Mouse (Mus musculus) c-Kit-positive CD71-positive TER-119-positive erythroid progenitor cells, embryonic 14.5 days (primary cell): Measurements from ENCODE around the gene Unc119b.
"Not testable (repeated sequence)": the region's sequence is repeated elsewhere in the genome, so short reads cannot be mapped to it uniquely, and the experiment has no call there.

ENCODE experiments used
- DNase-seq: peaks from one replicate; pipeline ENCODE4 v3.0.0-alpha.2; 2013; ENCODE audit warnings: low spot score

Gene Unc119b

DNA sequence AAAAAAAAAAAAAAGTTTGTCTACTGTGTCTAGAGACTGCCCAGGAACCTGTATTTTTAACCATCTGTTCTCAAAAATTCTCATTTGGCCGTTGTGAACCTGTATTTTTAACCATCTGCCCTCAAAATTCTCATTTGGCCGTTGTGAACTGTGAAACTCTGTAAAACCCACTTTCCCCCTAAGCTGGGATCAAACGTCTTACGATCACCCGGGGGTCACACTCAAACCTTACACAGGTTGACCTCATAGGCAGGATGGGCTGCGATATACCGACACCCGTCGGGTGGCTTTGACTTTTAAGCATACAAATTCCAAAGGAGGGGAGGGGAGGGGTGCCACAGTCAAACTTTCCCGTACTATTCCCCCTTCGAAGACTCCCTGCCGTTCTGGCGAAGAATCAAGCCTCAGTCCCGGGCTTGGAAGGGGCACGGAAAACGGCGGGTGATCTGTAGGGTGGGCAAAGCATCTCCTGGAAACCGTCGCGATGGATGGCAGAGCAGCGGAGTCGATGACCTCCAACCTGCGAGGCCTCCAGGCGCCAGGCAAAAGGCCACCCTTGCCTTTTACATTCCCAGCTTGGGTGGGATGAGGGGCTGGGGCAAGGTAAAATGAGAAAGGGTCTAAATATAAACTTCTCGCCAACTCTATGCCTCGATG is 22.3 kb upstream of the Unc119b start:
- DNase-seq: no peak

DNA sequence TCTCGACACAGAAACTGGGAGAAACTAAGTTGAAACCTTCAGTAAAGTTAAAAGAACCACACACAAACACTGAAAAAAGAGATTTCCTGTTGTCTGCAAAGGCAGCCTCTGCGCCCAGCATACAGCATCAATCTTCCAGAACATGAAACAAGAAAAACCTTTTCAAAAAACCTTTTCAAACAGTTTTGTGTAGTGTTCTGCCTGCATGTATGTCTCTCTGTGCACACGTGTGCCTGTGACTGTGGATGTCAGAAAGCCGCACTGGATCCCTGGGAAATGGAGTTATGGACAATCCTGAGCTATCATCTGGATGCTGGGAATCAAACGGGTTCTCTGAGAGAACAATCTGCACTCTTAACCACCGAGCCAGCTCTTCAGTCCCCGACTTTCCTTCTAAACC is 21.6 kb upstream of the Unc119b start:
- no peak for DNase-seq

- no peak for DNase-seq
These were observed 21.1 kb upstream of the Unc119b start for GRCm38 (mm10) chr5:115155831-115156230.

DNA sequence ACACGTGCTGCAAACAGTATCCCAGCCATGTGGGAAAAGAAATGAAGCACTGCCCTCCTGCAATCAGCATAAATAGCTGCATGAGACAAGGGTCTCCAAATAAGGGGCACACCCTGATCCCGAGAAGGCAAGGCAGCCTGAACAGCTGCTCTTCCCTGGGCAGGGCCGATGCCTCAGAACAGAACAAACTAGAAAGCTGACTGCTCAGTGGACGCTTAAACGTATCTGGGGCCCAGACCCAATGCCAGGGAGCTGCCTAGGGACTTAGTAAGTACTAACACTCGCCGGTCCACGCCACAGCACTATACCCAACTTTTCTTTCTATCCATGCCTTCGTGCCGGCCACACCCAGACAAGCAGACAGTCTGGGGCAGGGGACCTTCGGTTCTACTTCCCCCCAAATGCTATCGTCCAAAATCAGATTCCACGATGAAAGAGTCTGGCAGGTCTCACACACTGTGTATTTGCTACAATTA is 20.4 kb upstream of the Unc119b start:
- no peak for DNase-seq

DNA sequence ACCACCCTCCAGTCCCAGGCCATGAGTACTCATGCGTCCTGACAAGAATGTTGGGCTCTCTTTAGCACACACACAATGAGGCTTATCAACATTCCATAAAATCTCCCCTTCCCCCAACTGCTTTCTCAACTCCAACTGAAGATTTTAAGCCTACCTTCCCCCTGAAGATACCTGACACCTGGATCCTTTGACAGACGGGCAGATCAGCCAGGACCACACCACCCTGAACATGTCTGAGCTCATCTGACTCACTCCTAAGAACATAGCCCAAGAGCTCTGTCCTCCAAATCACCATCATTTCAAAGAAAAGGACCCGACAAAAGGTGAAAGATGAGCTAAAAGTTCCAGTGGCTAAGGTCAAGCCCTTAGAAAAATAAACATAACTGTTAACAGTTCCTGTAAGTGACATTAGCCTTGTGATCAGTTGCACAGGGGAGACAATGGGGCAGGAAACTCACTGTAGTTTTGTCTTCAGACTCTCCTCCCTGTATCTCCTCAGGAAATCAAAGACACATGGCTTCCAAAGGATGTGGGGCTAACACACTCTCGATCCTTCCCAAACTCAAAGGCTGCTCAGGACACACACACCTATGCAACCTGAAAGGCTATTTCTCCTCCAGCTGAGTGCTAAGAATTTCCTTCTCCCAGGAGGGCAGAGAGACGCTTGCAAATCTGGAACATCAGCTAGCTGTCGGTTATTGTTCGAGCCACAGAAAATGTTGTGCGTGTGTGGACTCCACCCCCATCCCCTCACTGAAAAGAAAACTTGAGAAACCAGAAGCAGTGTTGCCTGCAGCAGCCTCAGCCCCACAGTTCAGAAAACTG is 17.6 kb upstream of the Unc119b start:
- no peak for DNase-seq

GRCm38 (mm10) chr5:115151457-115151856 is 16.7 kb upstream of the Unc119b start:
- no peak for DNase-seq

DNA sequence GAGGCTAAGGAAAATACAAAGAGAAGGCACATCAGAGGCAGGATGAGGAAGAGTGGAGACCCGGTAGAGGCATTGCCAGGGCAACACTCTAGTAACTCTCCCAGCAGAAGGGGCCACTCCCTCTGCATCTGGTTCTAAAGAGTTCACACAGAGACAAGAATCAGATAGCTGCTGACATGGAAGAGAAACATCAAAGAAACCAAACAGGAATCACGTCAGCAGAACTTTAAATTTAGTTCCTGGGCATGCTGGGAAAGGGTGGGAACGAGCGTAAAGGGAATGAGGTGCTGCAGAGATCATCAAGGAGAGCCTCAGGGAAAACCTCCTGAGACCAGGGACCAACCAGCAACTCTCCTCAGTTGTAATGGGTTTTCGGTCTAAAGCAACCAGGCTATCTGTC is 16.2 kb upstream of the Unc119b start:
- no peak for DNase-seq

DNA sequence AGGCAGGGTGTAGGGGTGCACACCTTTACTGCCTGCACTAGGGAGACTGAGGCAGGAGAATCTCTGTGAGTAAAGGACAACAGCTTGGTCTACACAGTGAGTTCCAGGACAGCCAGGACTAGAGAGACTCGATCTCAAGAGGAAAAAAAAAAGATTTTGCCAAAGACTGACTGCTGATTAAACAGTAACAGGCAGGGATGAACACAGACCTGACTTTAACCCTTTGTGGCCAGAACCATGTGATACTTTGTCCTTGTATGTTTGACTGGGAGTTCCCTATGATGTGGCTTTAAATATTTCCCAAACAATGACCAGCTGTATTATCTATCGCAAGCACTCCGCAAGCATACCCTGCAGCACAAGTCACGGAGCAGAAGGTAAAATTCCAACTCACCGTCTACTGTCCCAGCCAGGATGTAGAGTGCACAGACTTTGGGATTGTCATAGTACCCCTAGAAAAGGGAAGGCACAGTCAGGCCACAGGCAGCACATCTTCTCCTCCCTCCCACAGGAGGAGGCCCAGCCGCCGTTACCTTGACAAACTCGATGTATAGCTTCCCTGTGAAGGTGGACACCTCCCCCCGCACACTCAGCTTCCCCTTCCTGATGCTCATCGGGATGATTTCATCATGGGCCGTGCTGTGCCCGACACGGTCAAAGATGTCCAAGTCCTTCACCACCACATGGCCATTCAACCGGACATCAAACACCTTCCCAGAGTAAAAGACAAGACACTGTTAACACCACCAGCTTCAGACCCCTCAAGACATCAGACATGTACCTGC is 15.1 kb upstream of the Unc119b start:
- no peak for DNase-seq

DNA sequence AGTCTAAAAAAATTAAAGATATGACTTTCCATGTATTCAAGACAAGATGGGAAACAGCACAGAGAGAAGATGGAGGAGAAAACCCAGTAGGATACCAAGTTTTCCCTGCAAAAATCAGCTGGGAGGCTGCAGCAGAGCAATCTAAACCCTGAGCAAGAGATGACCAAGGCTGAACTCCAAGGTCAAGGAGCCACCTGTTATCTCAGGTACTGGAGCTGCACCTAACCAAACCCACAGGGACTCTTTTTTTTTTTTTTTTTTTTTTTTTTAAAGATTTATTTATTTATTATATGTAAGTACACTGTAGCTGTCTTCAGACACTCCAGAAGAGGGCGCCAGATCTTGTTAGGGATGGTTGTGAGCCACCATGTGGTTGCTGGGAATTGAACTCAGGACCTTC is 14.1 kb upstream of the Unc119b start:
- not testable (repeated sequence) for DNase-seq

DNA sequence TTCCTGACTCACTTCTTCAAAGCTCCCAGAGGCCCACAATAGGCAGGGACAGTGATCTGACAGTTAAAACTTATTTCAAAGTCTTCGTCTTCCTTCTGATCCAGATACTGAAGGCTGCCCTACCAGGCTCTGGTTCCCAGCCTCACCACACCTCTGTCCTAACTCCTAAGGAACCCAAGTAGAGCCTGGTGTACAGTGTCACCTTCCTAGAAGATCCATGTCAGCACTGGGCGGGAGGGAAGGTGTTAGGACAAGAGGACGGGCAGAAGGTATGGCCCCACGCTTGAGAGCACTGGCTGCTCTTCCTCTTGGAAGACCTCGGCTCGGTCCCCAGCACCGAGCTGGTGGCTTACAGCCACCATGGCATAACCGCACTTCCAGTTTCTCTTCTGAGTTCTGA is 13.6 kb upstream of the Unc119b start:
- DNase-seq: no peak

DNA sequence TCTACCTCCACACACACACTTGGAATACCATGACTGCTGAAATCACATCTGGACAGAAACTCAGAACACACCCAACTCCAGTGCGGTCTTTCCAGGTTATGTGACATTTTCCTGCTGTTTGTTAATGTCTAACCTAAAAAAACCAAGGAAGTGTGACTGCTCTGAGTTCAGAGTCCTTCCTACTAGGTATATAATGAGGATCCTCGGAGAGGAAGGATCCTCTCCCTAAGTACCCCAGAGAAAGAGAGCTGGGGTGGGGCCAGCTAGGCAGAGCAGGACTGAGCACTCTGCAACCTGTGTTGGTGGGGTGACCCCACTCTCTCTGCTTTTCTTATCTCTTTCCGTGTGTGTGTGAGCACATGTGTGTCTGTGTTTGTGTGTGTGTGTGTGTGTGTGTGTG is 12.6 kb upstream of the Unc119b start:
- no peak for DNase-seq

DNA sequence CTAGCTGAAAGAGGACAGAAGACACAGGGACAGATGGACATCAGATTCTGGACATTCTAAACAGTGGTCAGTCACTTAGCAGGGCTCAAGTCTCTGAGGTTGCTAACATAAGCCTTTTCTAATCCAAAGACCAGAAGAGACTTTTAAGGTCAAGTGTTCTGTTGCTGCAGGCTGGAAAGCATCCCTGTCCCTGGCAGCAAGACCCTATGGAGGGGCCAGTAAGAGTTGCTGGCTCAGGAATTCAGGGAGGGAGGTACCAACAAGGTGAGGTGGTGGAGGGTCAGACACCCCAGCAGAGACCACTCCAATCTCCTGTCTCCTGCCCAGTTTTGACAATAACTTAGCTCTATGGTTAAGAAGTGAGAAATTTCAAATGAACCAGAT is 12.0 kb upstream of the Unc119b start:
- DNase-seq: no peak

DNA sequence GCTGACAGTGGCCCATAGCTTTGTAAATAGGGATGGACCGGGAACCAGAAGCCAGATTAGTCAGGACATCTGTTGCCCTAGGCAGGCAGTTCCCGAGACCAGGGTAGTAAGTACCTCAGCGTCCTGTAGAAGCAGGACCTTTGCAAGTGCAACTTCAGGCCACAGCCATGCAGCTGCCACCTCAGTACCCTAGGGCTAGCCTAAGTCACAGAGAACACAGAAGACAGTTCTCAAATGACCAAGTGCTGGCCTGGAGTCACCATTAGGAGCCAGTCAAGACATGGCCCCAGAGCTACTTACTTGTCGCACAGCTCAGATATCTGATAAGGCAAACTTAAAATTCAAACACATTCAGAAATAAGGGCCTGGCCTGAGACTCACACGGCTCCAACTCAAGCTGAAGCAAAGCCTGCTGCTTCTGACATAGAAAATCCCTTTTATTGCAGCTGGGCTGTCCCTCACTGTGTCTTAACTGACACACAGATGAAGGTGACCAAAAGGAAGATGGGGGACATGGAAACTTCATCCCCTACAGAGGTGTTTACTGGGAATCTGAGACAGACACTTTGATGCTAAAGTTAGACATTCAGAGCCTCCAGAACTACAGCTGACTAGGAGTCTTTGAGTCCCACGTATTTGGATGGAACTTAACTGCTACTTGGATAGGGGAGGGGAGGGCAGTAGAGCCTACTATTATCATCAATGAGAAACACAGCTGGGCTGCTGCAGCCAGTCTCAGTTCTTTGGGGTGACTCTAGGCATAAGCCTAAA is 11.4 kb upstream of the Unc119b start:
- no peak for DNase-seq

- DNase-seq: no peak
These were observed 10.6 kb upstream of the Unc119b start for GRCm38 (mm10) chr5:115145253-115145968.

GRCm38 (mm10) chr5:115144471-115144870 is 9.7 kb upstream of the Unc119b start:
- DNase-seq: no peak

DNA sequence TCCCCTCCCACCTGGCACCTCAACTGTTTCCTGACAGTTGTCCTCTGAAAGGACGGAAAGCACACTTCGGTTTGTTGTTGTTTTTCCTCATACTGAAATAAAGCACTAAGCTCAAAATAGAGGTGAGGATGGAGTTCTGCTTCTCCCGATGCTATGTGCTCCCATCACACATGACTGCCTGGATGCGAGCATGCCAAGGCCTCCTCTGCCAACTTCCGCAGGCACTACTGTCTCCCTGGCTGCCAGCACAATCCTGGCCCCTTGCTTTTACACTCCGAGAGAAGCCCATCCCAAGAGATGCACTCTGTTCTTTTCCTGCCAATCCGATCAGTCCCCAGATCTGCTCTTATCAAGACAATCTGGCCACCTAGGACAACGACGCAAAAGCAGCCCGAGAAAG is 8.8 kb upstream of the Unc119b start:
- DNase-seq: no peak

DNA sequence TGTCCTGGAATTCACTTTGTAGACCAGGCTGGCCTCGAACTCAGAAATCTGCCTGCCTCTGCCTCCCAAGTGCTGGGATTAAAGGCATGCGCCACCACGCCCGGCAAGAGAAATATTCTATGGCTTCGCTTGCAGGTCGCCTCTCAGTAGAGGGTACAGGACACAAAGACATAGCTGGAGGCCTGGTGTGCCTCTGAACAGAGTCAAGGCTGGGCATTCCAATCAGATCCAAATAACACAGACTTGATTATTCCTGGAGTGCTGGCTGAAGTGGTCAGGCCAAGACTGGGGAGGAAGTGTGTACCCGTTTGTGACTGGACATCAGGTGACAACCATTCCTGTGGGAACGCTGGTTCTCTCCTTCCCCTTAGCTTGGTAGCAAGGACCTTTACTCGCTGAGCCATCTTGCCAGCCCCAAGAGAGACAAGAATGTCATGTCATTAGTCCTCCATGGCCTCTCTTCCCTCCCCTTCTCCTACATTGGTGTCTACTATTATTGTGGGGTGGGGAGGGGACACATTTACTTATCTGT is 7.5 kb upstream of the Unc119b start:
- DNase-seq: no peak

- no peak for DNase-seq
These were observed 6.0 kb upstream of the Unc119b start for GRCm38 (mm10) chr5:115140726-115141125.

DNA sequence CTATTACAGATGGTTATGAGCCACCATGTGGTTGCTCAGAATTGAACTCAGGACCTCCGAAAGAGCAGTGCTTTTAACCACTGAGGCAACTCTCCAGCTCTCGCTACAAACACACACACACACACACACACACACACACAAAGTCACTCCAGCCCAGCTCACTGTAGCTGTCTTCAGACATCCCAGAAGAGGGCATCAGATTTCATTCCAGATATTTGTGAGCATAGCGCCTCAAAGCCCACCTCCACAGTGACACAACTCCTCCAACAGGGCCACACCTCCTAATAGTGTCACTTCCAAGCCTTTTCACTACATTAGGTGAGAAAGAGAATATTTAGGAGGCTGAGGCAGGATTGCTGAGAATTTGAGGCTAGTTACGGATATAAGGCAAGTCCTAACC is 4.3 kb upstream of the Unc119b start:
- DNase-seq: no peak

- no peak for DNase-seq
These were observed 1.3 kb downstream of the Unc119b start for GRCm38 (mm10) chr5:115133358-115134066.
